Mouse (Mus musculus) G1E (cell line): ENCODE data around the gene Tdo2.

ENCODE experiments used
- CTCF ChIP-seq: IDR thresholded peaks from 2 replicates; pipeline ENCODE4 v1.5.1; 2012; ENCODE audit warnings: low read depth, low read length, inconsistent platforms, mixed read lengths
- GATA1 ChIP-seq: IDR thresholded peaks from 2 replicates; pipeline ENCODE4 v1.6.1; 2012; ENCODE audit warnings: borderline replicate concordance, low read length, inconsistent platforms, mixed read lengths
- TAL1 ChIP-seq: conservative IDR thresholded peaks from 2 replicates; pipeline ENCODE4 v1.6.1; 2012; ENCODE audit warnings: low read depth, low read length, inconsistent platforms, mixed read lengths

DNA sequence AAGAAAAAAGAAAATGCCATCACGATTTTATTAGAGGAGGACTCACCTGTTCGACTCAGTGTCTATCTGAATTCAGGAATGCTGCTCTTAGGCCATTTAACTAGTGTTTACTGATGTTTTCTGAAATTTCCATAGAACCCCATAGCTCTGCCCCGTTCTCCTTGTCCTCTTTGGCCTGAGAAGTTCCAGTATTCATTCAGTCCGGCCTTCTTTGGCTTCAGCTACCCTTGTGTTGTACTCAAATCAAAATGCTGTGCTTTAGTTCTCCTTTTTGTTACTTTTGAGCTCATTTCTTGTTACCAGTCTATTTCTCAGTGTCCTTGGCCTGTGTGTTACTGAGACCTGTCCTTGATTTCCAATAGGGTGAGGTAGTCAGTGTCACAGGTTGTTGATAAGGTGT lies 42.7 kb downstream of the Tdo2 start:
- no peak for TF ChIP-seq TAL1
- no peak for TF ChIP-seq CTCF
- no peak for TF ChIP-seq GATA1
